Mouse (Mus musculus) gonadal fat pad, adult 2 months (tissue): ENCODE results near the gene Enah. TPM values are rescaled to one million over a fixed set of nuclear protein-coding genes. Genes with fewer than 3 reads are reported as not detected.

Source experiments
- polyA plus RNA-seq: library from polyadenylated mRNA; depleted of rRNA; stranded (reverse); fragments of >200 nt; gene quantifications from 2 replicates; pipeline ENCODE4 v1.2.3, GENCODE M21; 2012; rRNA removed

Gene Enah
- polyA plus RNA-seq, 1 experiment = 14.8 TPM

Other genes starting within 250 kb of the Enah start
- gene Lbr, start 176.9 kb downstream of the Enah start, polyA plus RNA-seq = 13.6 and 15.8 TPM in 2 replicates
- 52.8 and 55.9 TPM in 2 replicates for gene Srp9, start 104.7 kb upstream of the Enah start, polyA plus RNA-seq
- not detected in 2 replicates for gene Vmn1r1, start 144.5 kb upstream of the Enah start, polyA plus RNA-seq